Mouse (Mus musculus) ES-E14 (cell line): ENCODE results near the gene Dennd1a. TPM values are rescaled to one million over a fixed set of nuclear protein-coding genes. Genes with fewer than 3 reads are reported as not detected.

ENCODE experiments used
- DNase-seq: peaks from one replicate; pipeline ENCODE4 v3.0.0-alpha.2; 2013; ENCODE audit warnings: low read depth, low spot score
- H3K27ac ChIP-seq: 2 replicates; pipeline ENCODE4 v1.5.1; 2012; ENCODE audit warnings: low read depth, mild to moderate bottlenecking, low read length, moderate library complexity, mixed read lengths; ENCODE audit not compliant: poor library complexity, insufficient read depth, severe bottlenecking
- H3K36me3 ChIP-seq: 2 replicates; pipeline ENCODE4 v1.6.1; 2012; ENCODE audit warnings: mild to moderate bottlenecking, low read length, moderate library complexity, mixed read lengths; ENCODE audit not compliant: control insufficient read depth, poor library complexity, insufficient read depth, severe bottlenecking
- H3K4me1 ChIP-seq, 2 experiments: fragments of 150-350 bp in 1 of 2; sonication (generic) in 1 of 2; 2 replicates each; pipeline ENCODE4 v1.6.1; 2012; ENCODE audit warnings: low read length in 2 of 2, mild to moderate bottlenecking in 1 of 2, mixed read lengths in 1 of 2; ENCODE audit not compliant: control insufficient read depth in 2 of 2, insufficient read depth in 2 of 2, poor library complexity in 1 of 2
- H3K4me3 ChIP-seq, 2 experiments: fragments of 150-350 bp in 1 of 2; sonication (generic) in 1 of 2; 2 replicates each; pipeline ENCODE4 v1.5.1; 2012; ENCODE audit warnings: low read length in 2 of 2, low read depth in 1 of 2, mild to moderate bottlenecking in 1 of 2, mixed read lengths in 1 of 2; ENCODE audit not compliant: insufficient read depth in 1 of 2, poor library complexity in 1 of 2, severe bottlenecking in 1 of 2
- H3K9ac ChIP-seq: 2 replicates; pipeline ENCODE4 v1.6.1; 2012; ENCODE audit warnings: low read depth, mild to moderate bottlenecking, low read length, mixed read lengths; ENCODE audit not compliant: poor library complexity, insufficient read depth, severe bottlenecking
- H3K9me3 ChIP-seq: fragments of 150-350 bp; sonication (generic); 2 replicates; pipeline ENCODE4 v1.6.1; 2012; ENCODE audit warnings: low read depth, mild to moderate bottlenecking, low read length; ENCODE audit not compliant: control insufficient read depth, insufficient read depth
- CHD2 ChIP-seq: IDR thresholded peaks from 2 replicates; pipeline ENCODE4 v1.6.1; 2014; ENCODE audit warnings: mild to moderate bottlenecking, low read depth, low read length, inconsistent platforms
- HCFC1 ChIP-seq: IDR thresholded peaks from 2 replicates; pipeline ENCODE4 v1.6.1; 2012; ENCODE audit warnings: low read length, inconsistent platforms, borderline replicate concordance; ENCODE audit not compliant: insufficient read depth
- MAFK ChIP-seq: IDR thresholded peaks from 2 replicates; pipeline ENCODE4 v1.6.1; 2014; ENCODE audit warnings: mild to moderate bottlenecking, low read depth, low read length, inconsistent platforms; ENCODE audit not compliant: insufficient read depth
- ZC3H11A ChIP-seq: IDR thresholded peaks from 2 replicates; pipeline ENCODE4 v1.6.1; 2012; ENCODE audit warnings: low read depth, mild to moderate bottlenecking, inconsistent platforms, low read length, borderline replicate concordance
- ZNF384 ChIP-seq: IDR thresholded peaks from 2 replicates; pipeline ENCODE4 v1.6.1; 2012; ENCODE audit warnings: low read depth, low read length, inconsistent platforms
- in situ Hi-C, 2 experiments: fragments of 600-800 bp; cut with MboI; formaldehyde crosslinking; loops; one replicate each; pipeline ENCODE4 v1.15.1; 2025; ENCODE audit warnings: low sequenced_read_pairs in 2 of 2, inconsistent platforms in 1 of 2; ENCODE audit not compliant: unreplicated experiment in 2 of 2
- total RNA-seq: library from RNA; depleted of rRNA; stranded (reverse); fragments of 300-350 nt; gene quantifications from 2 replicates; pipeline ENCODE4 v1.2.3, GENCODE M21; 2012

The Dennd1a gene
- total RNA-seq, 1 experiment: 6.5 TPM

- in situ Hi-C loops: no loop called here
- TF ChIP-seq CHD2 (no peak), HCFC1 (no peak), ZNF384 (no peak), ZC3H11A (no peak), MAFK (no peak)
Observed at GRCm38 (mm10) chr2:37850626-37851025, 436.6 kb downstream of the Dennd1a start.

DNA sequence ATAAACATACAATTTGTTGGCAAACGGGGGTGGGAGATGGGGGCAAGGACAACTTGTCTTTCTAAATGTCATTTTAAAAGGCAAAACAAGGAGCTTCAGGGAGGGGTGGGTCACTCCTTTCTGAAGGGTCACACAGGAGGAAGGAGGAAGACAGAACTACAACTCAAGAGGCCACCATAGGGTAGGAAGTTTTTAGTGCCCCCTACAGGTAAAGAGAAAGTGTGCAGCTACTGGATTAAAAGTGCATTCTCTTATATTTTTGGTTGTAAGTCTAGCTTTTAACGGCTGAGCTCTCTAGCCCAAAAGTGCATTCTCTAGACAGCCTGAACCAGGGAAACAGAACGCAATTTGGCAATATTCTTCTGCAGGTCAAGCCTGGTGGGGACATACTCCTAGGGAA, 437.8 kb downstream of the Dennd1a start:
- Histone ChIP-seq H3K36me3 (no peaks in the 10 kb centered on the region), H3K9me3 (no peaks in the 10 kb centered on the region), H3K4me1 (no peaks in the 10 kb centered on the region), H3K27ac (no peak overlapping the region), H3K9ac (no peak overlapping the region), H3K4me3 (no peak overlapping the region)
- in situ Hi-C loops: no loop called here
- TF ChIP-seq MAFK (no peak), CHD2 (no peak), ZNF384 (no peak), ZC3H11A (no peak), HCFC1 (no peak)
- DNase-seq: no peak

More at GRCm38 (mm10) chr2:37850626-37851025, 436.6 kb downstream of the Dennd1a start:
- Histone ChIP-seq H3K9me3 (no peaks in the 10 kb centered on the region), H3K36me3 (no peaks in the 10 kb centered on the region), H3K9ac (no peak overlapping the region), H3K4me3 (no peak overlapping the region), H3K4me1 (no peaks in the 10 kb centered on the region), H3K27ac (no peak overlapping the region)
- DNase-seq: no peak

DNA sequence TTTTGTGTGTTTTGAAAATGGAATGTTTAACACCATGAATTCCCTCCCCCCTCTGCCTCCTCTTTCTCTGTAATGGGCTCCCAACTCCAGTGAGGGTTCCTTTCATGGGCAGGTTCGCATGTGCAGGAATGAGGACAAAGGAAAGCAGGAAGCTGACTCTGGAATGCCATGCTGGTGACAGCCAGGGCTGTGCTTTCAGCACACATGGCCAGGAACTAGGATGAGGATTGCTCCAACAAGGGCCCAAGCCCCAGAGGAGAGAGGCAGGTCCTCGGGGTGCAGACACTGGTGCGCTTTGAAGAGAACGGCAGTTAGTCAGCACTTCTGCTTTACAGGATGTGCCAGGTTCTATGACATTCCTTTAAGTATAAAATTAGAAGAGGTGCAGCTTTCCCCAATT, 444.5 kb downstream of the Dennd1a start:
- Histone ChIP-seq H3K9ac (no peak overlapping the region), H3K4me1 (no peaks in the 10 kb centered on the region)
- in situ Hi-C loops: no loop called here

DNA sequence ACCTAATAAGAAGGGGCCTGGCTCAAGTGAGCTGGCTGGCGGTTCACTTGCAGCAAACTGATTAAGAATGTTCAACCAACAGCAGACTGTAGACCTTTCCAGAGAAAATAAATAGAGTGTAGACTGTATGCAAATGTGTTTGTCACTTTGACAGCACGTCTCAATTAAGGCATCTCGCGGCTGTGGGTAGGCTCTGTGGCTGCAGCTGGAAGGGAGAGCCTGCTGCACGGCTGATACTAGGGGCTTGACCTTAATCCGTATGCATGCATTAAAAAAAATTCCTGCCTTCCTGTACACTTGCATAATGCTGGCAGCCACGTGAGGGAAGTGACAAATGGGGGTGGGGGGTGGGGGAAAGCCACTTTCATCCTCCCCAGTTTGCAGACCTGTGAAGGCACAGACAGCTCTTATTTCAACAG, 445.0 kb downstream of the Dennd1a start:
- Histone ChIP-seq H3K4me3 (no peak overlapping the region), H3K27ac (no peak overlapping the region), H3K9ac (no peak overlapping the region), H3K4me1 (no peaks in the 10 kb centered on the region), H3K9me3 (no peaks in the 10 kb centered on the region), H3K36me3 (no peaks in the 10 kb centered on the region)
- DNase-seq: no peak
- in situ Hi-C loops: no loop called here
- no peak for TF ChIP-seq MAFK
- TF ChIP-seq HCFC1: no peak
- TF ChIP-seq ZNF384: no peak
- TF ChIP-seq CHD2: no peak
- no peak for TF ChIP-seq ZC3H11A

More for the DNA sequence above, 444.5 kb downstream of the Dennd1a start:
- H3K27ac ChIP-seq: no peak overlapping the region
- no peaks in the 10 kb centered on the region for H3K36me3 ChIP-seq
- DNase-seq: no peak
- no peak overlapping the region for H3K4me3 ChIP-seq
- H3K9me3 ChIP-seq: no peaks in the 10 kb centered on the region
- no peak for TF ChIP-seq HCFC1
- no peak for TF ChIP-seq ZNF384
- no peak for TF ChIP-seq MAFK
- no peak for TF ChIP-seq CHD2
- no peak for TF ChIP-seq ZC3H11A

DNA sequence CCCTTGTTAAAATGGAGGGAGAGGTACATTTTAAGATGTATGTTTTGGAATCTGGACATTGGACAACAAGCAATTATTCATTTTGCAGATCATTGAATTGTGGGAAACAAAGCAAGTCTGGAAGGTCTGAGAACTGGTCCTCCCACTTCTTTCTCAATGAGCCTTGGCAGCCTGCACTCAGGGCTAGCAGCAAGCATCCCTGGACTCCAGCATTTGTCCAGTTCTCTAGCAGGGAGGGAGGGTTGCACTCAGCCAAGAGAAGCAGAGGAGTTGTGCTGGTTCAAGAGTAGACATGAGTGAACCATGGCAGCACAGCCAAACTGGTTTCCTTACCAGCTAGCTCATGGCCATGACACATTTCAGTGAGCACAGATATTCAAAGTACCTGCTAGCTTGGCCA, 447.3 kb downstream of the Dennd1a start:
- Histone ChIP-seq H3K36me3 (no peaks in the 10 kb centered on the region), H3K9ac (no peak overlapping the region), H3K9me3 (no peaks in the 10 kb centered on the region), H3K27ac (no peak overlapping the region), H3K4me3 (no peak overlapping the region), H3K4me1 (no peaks in the 10 kb centered on the region)
- in situ Hi-C loops: no loop called here
- TF ChIP-seq ZNF384 (no peak), MAFK (no peak), ZC3H11A (no peak), HCFC1 (no peak), CHD2 (no peak)
- DNase-seq: no peak
